Mouse (Mus musculus) limb, embryonic 11.5 days (tissue): ENCODE results near the gene Zbtb4. TPM values are rescaled to one million over a fixed set of nuclear protein-coding genes. Genes with fewer than 3 reads are reported as not detected.

ENCODE experiments used
- ATAC-seq: fragments of 200-750 bp; cut with Nextera tagmentation; 2 replicates; pipeline ENCODE4 v1.8.0; 2017; ENCODE audit warnings: low read depth; ENCODE audit not compliant: insufficient number of reproducible peaks, low FRiP score, low TSS enrichment
- DNase-seq: peaks from one replicate; pipeline ENCODE4 v3.0.0-alpha.2; 2015; ENCODE audit warnings: low spot score
- H3K27ac ChIP-seq: fragments of 300-500 bp; sonication (generic); replicated peaks from 2 replicates; pipeline ENCODE4 v1.5.1; 2014; ENCODE audit warnings: low read depth, mild to moderate bottlenecking, low read length
- H3K27me3 ChIP-seq: fragments of 300-500 bp; sonication (generic); 2 replicates; pipeline ENCODE4 v1.6.1; 2014; ENCODE audit warnings: mild to moderate bottlenecking, low read length, mixed read lengths; ENCODE audit not compliant: control insufficient read depth, insufficient read depth
- H3K36me3 ChIP-seq: fragments of 300-500 bp; sonication (generic); 2 replicates; pipeline ENCODE4 v1.6.1; 2014; ENCODE audit warnings: mild to moderate bottlenecking, low read length, moderate library complexity, mixed read lengths; ENCODE audit not compliant: control insufficient read depth, insufficient read depth
- H3K4me1 ChIP-seq: fragments of 300-500 bp; sonication (generic); 2 replicates; pipeline ENCODE4 v1.6.1; 2014; ENCODE audit warnings: low read length, mixed read lengths; ENCODE audit not compliant: control insufficient read depth, insufficient read depth
- H3K4me2 ChIP-seq: fragments of 300-500 bp; sonication (generic); 2 replicates; pipeline ENCODE4 v1.6.1; 2014; ENCODE audit warnings: low read depth, mild to moderate bottlenecking, moderate library complexity; ENCODE audit not compliant: severe bottlenecking
- H3K4me3 ChIP-seq: fragments of 300-500 bp; sonication (generic); 2 replicates; pipeline ENCODE4 v1.5.1; 2014; ENCODE audit warnings: low read depth, low read length
- H3K9ac ChIP-seq: fragments of 300-500 bp; sonication (generic); 2 replicates; pipeline ENCODE4 v1.6.1; 2014; ENCODE audit warnings: mild to moderate bottlenecking, low read length
- H3K9me3 ChIP-seq: fragments of 300-500 bp; sonication (generic); 2 replicates; pipeline ENCODE4 v1.6.1; 2016; ENCODE audit warnings: low read length; ENCODE audit not compliant: control insufficient read depth
- WGBS: fragments of 180-500 bp; shearing (Covaris S2); extraction: QIAGEN DNeasy Blood & Tissue Kit; methylation state at CpG from one replicate; pipeline ENCODE4 v1.1.7; 2014; 5-methylcytosine and 5-hydroxymethylcytosine counted together
- polyA plus RNA-seq: library from polyadenylated mRNA; unstranded; fragments of >200 nt; fragmentation: Nextera tagmentation; extraction: Ambion mirVana; gene quantifications from 2 replicates; pipeline ENCODE4 v1.2.1, GENCODE M21; 2014

The Zbtb4 gene
- polyA plus RNA-seq, 1 experiment from 2014 or later, result 1.1 TPM

DNA sequence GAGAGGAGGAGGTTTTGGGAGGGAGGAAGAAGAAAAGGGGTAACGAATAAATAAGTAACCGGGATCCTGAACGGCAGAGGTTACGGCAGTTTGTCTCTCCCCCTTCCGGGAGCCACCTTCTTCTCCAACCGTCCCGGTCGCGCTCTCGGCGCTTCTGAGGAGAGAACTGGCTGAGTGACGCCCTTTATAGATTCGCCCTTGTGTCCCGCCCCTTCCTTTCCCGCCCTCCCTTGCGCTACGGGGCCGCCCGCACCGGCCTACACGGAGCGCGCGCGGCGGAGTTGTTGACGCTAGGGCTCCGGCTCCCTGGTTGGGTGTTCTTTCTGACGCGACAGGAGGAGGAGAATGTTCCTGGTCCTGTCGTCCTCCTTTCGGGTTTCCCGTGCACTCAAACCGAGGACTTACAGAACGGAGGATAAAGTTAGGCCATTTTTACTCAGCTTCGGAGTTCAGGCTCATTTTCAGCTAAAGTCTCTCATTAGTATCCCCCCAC is 7.2 kb upstream of the Zbtb4 start, which contains the start of gene Polr2a:
Polr2a (minus strand) TSS at position 160 of the 493 bp plus-strand sequence.
- Histone ChIP-seq H3K9ac (peak within 1 kb of the TSS; percentile 83), H3K4me1 (peaks cover 27% of the 10 kb centered on the region), H3K27me3 (no peaks in the 10 kb centered on the region), H3K4me2 (peak within 1 kb of the TSS; percentile 84), H3K27ac (peak within 1 kb of the TSS; percentile 95), H3K9me3 (no peaks in the 10 kb centered on the region), H3K36me3 (no peaks in the 10 kb centered on the region), H3K4me3 (peak within 1 kb of the TSS; percentile 70)
- ATAC-seq, result peak; percentile 96
- peak; percentile 99 for DNase-seq
- under 1% methylated on average over 35 of the region's 36 CpGs for WGBS

GRCm38 (mm10) chr11:69758971-69759721 is 6.6 kb upstream of the Zbtb4 start:
- Histone ChIP-seq H3K36me3 (no peaks in the 10 kb centered on the region), H3K9ac (peak overlapping the region; percentile 83), H3K27ac (peak overlapping the region; percentile 95), H3K4me1 (peaks cover 27% of the 10 kb centered on the region), H3K27me3 (no peaks in the 10 kb centered on the region), H3K4me2 (peak overlapping the region; percentile 84), H3K9me3 (no peaks in the 10 kb centered on the region), H3K4me3 (peak overlapping the region; percentile 70)
- under 1% methylated on average over 37 of the region's 37 CpGs for WGBS
- DNase-seq, result peak; percentile 89
- peak; percentile 90 for ATAC-seq

GRCm38 (mm10) chr11:69760160-69760900 is 5.4 kb upstream of the Zbtb4 start:
- no peaks in the 10 kb centered on the region for H3K9me3 ChIP-seq
- no peaks in the 10 kb centered on the region for H3K27me3 ChIP-seq
- 87% methylated on average over 14 of the region's 14 CpGs for WGBS
- H3K4me2 ChIP-seq, result peak overlapping the region; percentile 84; the same call in 1 of the 2 replicates
- no peak for ATAC-seq
- H3K4me1 ChIP-seq, result peaks cover 23% of the 10 kb centered on the region
- H3K27ac ChIP-seq, result peak overlapping the region; percentile 63; the same call in 1 of the 2 replicates
- DNase-seq, result no peak
- no peak overlapping the region for H3K4me3 ChIP-seq
- H3K9ac ChIP-seq, result peak overlapping the region; percentile 67; the same call in 1 of the 2 replicates
- H3K36me3 ChIP-seq, result no peaks in the 10 kb centered on the region

DNA sequence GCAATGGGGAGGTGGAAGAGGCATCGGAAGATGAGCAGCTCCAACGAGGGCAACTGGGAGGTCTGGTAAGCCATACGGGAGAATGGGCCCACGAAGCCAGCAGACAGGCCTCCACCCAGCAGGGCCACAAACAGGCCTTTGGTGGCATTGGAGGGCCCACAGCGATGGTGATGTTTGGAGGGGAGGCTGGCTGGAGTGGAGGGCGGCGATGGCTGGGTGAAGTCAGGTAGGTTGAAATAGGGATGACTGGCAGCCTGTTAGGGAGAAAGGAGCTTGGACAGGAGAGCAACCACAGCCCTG is 4.9 kb upstream of the Zbtb4 start:
- H3K4me1 ChIP-seq, result peaks cover 19% of the 10 kb centered on the region
- H3K36me3 ChIP-seq, result no peaks in the 10 kb centered on the region
- no peak overlapping the region for H3K9ac ChIP-seq
- DNase-seq (no peak), ATAC-seq (no peak)
- H3K4me3 ChIP-seq, result no peak overlapping the region
- H3K4me2 ChIP-seq, result 0 out of 2 replicates have a peak overlapping the region, but pooled peaks have one; percentile 7
- no peaks in the 10 kb centered on the region for H3K9me3 ChIP-seq
- H3K27me3 ChIP-seq, result no peaks in the 10 kb centered on the region
- H3K27ac ChIP-seq, result no peak overlapping the region
- WGBS, result 90% methylated on average over 7 of the region's 7 CpGs

- peaks cover 20% of the 10 kb centered on the region for H3K4me1 ChIP-seq
- no peaks in the 10 kb centered on the region for H3K36me3 ChIP-seq
- no peak within 1 kb of the TSS for H3K27ac ChIP-seq
These were observed 3.8 kb upstream of the Zbtb4 start, which contains the start of gene Slc35g3 for GRCm38 (mm10) chr11:69761868-69762267. Slc35g3 (minus strand) TSS chr11:69761968.

DNA sequence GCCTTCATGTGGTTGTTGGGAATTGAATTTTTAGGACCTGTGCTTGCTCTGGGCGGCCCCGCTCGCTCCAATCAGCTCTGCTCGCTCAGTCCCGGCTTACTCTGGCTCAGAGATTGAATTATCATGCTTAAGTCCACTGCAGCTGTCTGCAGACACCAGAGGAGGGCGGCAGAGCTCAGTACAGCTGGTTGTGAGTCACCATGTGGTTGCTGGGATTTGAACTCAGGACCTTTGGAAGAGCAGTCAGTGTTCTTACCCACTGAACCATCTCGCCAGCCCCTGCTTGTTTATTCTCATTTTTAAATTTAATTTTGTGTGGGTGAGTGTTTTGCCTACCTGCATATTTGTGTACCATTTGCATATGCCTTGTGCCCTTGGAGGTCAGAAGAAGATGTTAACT is 2.2 kb upstream of the Zbtb4 start:
- no peak overlapping the region for H3K27ac ChIP-seq
- DNase-seq (no peak), ATAC-seq (no peak)
- WGBS, result 70% methylated on average over 7 of the region's 7 CpGs
- no peaks in the 10 kb centered on the region for H3K9me3 ChIP-seq
- peaks cover 24% of the 10 kb centered on the region for H3K4me1 ChIP-seq
- no peak overlapping the region for H3K4me3 ChIP-seq
- H3K27me3 ChIP-seq, result no peaks in the 10 kb centered on the region
- no peak overlapping the region for H3K9ac ChIP-seq
- no peaks in the 10 kb centered on the region for H3K36me3 ChIP-seq
- H3K4me2 ChIP-seq, result no peak overlapping the region

More at GRCm38 (mm10) chr11:69761868-69762267, 3.8 kb upstream of the Zbtb4 start, which contains the start of gene Slc35g3:
- H3K9me3 ChIP-seq, result no peaks in the 10 kb centered on the region
- no peak for DNase-seq
- H3K4me3 ChIP-seq, result no peak within 1 kb of the TSS
- WGBS, result 75% methylated on average over 1 of the region's 1 CpGs
- no peak within 1 kb of the TSS for H3K9ac ChIP-seq
- no peaks in the 10 kb centered on the region for H3K27me3 ChIP-seq
- no peak for ATAC-seq
- H3K4me2 ChIP-seq, result 0 out of 2 replicates have a peak within 1 kb of the TSS, but pooled peaks have one; percentile 7

DNA sequence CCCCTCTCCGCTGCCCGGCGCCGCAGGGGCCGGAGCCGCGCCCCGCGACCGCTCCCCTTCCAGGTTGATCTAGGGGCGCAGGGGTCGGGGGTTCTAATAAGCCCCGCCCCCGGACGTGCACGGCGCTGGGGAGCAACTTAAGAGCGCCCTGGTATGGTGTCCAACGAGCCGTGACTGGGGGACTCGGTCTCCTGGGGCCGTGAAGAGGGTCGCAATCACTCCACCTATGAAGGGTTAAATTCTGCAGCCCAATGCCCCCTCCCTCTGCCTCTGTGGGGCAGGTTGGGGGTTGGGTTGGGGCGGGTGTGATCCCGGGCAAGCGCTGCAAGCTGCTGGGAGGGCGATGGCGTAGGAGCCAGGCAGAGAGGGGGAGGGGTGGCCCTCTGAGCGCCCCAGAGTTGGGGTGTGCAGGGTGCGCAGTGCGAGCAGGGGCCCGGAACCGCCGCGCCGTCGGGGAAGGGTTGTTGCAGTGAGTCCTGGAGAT is 456 bp downstream of the Zbtb4 start:
- peak overlapping the region; percentile 87 for H3K4me2 ChIP-seq
- DNase-seq (peak; percentile 71), ATAC-seq (peak; percentile 66)
- peaks cover 15% of the 10 kb centered on the region for H3K4me1 ChIP-seq
- H3K27ac ChIP-seq, result peak overlapping the region; percentile 47
- peak overlapping the region; percentile 91 for H3K9ac ChIP-seq
- under 1% methylated on average over 37 of the region's 37 CpGs for WGBS
- H3K36me3 ChIP-seq, result no peaks in the 10 kb centered on the region
- H3K9me3 ChIP-seq, result no peaks in the 10 kb centered on the region
- H3K27me3 ChIP-seq, result no peaks in the 10 kb centered on the region
- H3K4me3 ChIP-seq, result peak overlapping the region; percentile 90
